Mouse (Mus musculus): ENCODE measurements at regions not wholly inside any gene's neighbourhood (a gene's known extent, or its start where the extent isn't known, plus 50 kb on each side); places are given as distances from the start of the nearest gene placed in this dataset.

GRCm38 (mm10) chr7:125308433-125308832 lies 136.0 kb upstream of the Kdm8 start:
- DNase-seq (ENCODE audit: low spot score) (no peak), ATAC-seq (replicated peaks; ENCODE audit: low FRiP score, low read depth) (no peak)
- Histone ChIP-seq H3K4me3 (replicated peaks; ENCODE audit: low read depth, low read length) (no peak overlapping the region), H3K9me3 (replicated peaks; ENCODE audit: low read length) (no peaks in the 10 kb centered on the region), H3K36me3 (ENCODE audit: insufficient read depth, low read length) (no peaks in the 10 kb centered on the region), H3K27ac (no peak overlapping the region), H3K4me1 (replicated peaks; ENCODE audit: insufficient read depth, low read length) (no peaks in the 10 kb centered on the region), H3K9ac (ENCODE audit: low read depth, low read length) (no peak overlapping the region), H3K27me3 (ENCODE audit: insufficient read depth, low read length) (no peaks in the 10 kb centered on the region), H3K4me2 (ENCODE audit: low read length) (no peak overlapping the region)
- 61% methylated on average over 3 of the region's 3 CpGs for WGBS
- no peak for TF ChIP-seq CTCF (IDR thresholded peaks at IDR 0.05; ENCODE audit: low read depth)

- Histone ChIP-seq H3K9me3 (replicated peaks; ENCODE audit: low read length) (no peaks in the 10 kb centered on the region), H3K4me1 (replicated peaks; ENCODE audit: insufficient read depth, low read length) (no peaks in the 10 kb centered on the region), H3K4me3 (replicated peaks; ENCODE audit: low read depth, low read length) (no peak overlapping the region), H3K9ac (ENCODE audit: low read depth, low read length) (no peak overlapping the region), H3K36me3 (ENCODE audit: insufficient read depth, low read length) (no peaks in the 10 kb centered on the region), H3K27ac (no peak overlapping the region), H3K27me3 (ENCODE audit: insufficient read depth, low read length) (no peaks in the 10 kb centered on the region), H3K4me2 (ENCODE audit: low read length) (no peak overlapping the region)
- TF ChIP-seq CTCF (IDR thresholded peaks at IDR 0.05; ENCODE audit: low read depth): no peak
- 76% methylated on average over 4 of the region's 4 CpGs for WGBS
- ATAC-seq (replicated peaks; ENCODE audit: low FRiP score, low read depth): no peak
- DNase-seq (ENCODE audit: low spot score): no peak
Measured at GRCm38 (mm10) chr7:125310971-125311370, 133.5 kb upstream of the Kdm8 start.

GRCm38 (mm10) chr7:125313604-125314003 lies 130.9 kb upstream of the Kdm8 start:
- WGBS: 79% methylated on average over 3 of the region's 3 CpGs
- Histone ChIP-seq H3K27me3 (ENCODE audit: insufficient read depth, low read length) (no peaks in the 10 kb centered on the region), H3K36me3 (ENCODE audit: insufficient read depth, low read length) (no peaks in the 10 kb centered on the region), H3K4me1 (replicated peaks; ENCODE audit: insufficient read depth, low read length) (no peaks in the 10 kb centered on the region), H3K4me2 (ENCODE audit: low read length) (no peak overlapping the region), H3K9me3 (replicated peaks; ENCODE audit: low read length) (no peaks in the 10 kb centered on the region), H3K27ac (no peak overlapping the region), H3K4me3 (replicated peaks; ENCODE audit: low read depth, low read length) (no peak overlapping the region), H3K9ac (ENCODE audit: low read depth, low read length) (no peak overlapping the region)
- no peak for TF ChIP-seq CTCF (IDR thresholded peaks at IDR 0.05; ENCODE audit: low read depth)
- ATAC-seq (replicated peaks; ENCODE audit: low FRiP score, low read depth): no peak
- DNase-seq (ENCODE audit: low spot score): no peak

GRCm38 (mm10) chr7:125334769-125335168 lies 109.7 kb upstream of the Kdm8 start:
- Histone ChIP-seq H3K4me1 (replicated peaks; ENCODE audit: insufficient read depth, low read length) (no peaks in the 10 kb centered on the region), H3K4me3 (replicated peaks; ENCODE audit: low read depth, low read length) (no peak overlapping the region), H3K9ac (ENCODE audit: low read depth, low read length) (no peak overlapping the region), H3K27ac (no peak overlapping the region), H3K27me3 (ENCODE audit: insufficient read depth, low read length) (no peaks in the 10 kb centered on the region), H3K4me2 (ENCODE audit: low read length) (no peak overlapping the region), H3K9me3 (replicated peaks; ENCODE audit: low read length) (no peaks in the 10 kb centered on the region), H3K36me3 (ENCODE audit: insufficient read depth, low read length) (no peaks in the 10 kb centered on the region)
- WGBS: 66% methylated on average over 2 of the region's 2 CpGs
- no peak for ATAC-seq (replicated peaks; ENCODE audit: low FRiP score, low read depth)
- TF ChIP-seq CTCF (IDR thresholded peaks at IDR 0.05; ENCODE audit: low read depth): no peak
- no peak for DNase-seq (ENCODE audit: low spot score)

- 51% methylated on average over 3 of the region's 3 CpGs for WGBS
- Histone ChIP-seq H3K27ac (no peak overlapping the region), H3K9ac (ENCODE audit: low read depth, low read length) (no peak overlapping the region), H3K9me3 (replicated peaks; ENCODE audit: low read length) (no peaks in the 10 kb centered on the region), H3K27me3 (ENCODE audit: insufficient read depth, low read length) (no peaks in the 10 kb centered on the region), H3K36me3 (ENCODE audit: insufficient read depth, low read length) (no peaks in the 10 kb centered on the region), H3K4me2 (ENCODE audit: low read length) (no peak overlapping the region), H3K4me1 (replicated peaks; ENCODE audit: insufficient read depth, low read length) (no peaks in the 10 kb centered on the region), H3K4me3 (replicated peaks; ENCODE audit: low read depth, low read length) (no peak overlapping the region)
- TF ChIP-seq CTCF (IDR thresholded peaks at IDR 0.05; ENCODE audit: low read depth): no peak
- ATAC-seq (replicated peaks; ENCODE audit: low FRiP score, low read depth) (no peak), DNase-seq (ENCODE audit: low spot score) (no peak)
Measured at GRCm38 (mm10) chr7:125335586-125336165, 108.8 kb upstream of the Kdm8 start.

GRCm38 (mm10) chr7:125336826-125337225 lies 107.7 kb upstream of the Kdm8 start:
- ATAC-seq (replicated peaks; ENCODE audit: low FRiP score, low read depth) (no peak), DNase-seq (ENCODE audit: low spot score) (no peak)
- Histone ChIP-seq H3K4me3 (replicated peaks; ENCODE audit: low read depth, low read length) (no peak overlapping the region), H3K36me3 (ENCODE audit: insufficient read depth, low read length) (no peaks in the 10 kb centered on the region), H3K27ac (no peak overlapping the region), H3K9ac (ENCODE audit: low read depth, low read length) (no peak overlapping the region), H3K4me1 (replicated peaks; ENCODE audit: insufficient read depth, low read length) (no peaks in the 10 kb centered on the region), H3K9me3 (replicated peaks; ENCODE audit: low read length) (no peaks in the 10 kb centered on the region), H3K27me3 (ENCODE audit: insufficient read depth, low read length) (no peaks in the 10 kb centered on the region), H3K4me2 (ENCODE audit: low read length) (no peak overlapping the region)
- 83% methylated on average over 3 of the region's 3 CpGs for WGBS
- no peak for TF ChIP-seq CTCF (IDR thresholded peaks at IDR 0.05; ENCODE audit: low read depth)

- ATAC-seq (replicated peaks; ENCODE audit: low FRiP score, low read depth) (no peak), DNase-seq (ENCODE audit: low spot score) (no peak)
- no peaks in the 10 kb centered on the region for H3K27me3 ChIP-seq (ENCODE audit: insufficient read depth, low read length)
- 76% methylated on average over 6 of the region's 6 CpGs for WGBS
- H3K4me1 ChIP-seq (replicated peaks; ENCODE audit: insufficient read depth, low read length): no peaks in the 10 kb centered on the region
- no peak for TF ChIP-seq CTCF (IDR thresholded peaks at IDR 0.05; ENCODE audit: low read depth)
- no peak overlapping the region for H3K4me3 ChIP-seq (replicated peaks; ENCODE audit: low read depth, low read length)
- H3K9ac ChIP-seq (ENCODE audit: low read depth, low read length): no peak overlapping the region
- no peaks in the 10 kb centered on the region for H3K9me3 ChIP-seq (replicated peaks; ENCODE audit: low read length)
- no peak overlapping the region for H3K27ac ChIP-seq
- H3K4me2 ChIP-seq (ENCODE audit: low read length): no peak overlapping the region
- H3K36me3 ChIP-seq (ENCODE audit: insufficient read depth, low read length): no peaks in the 10 kb centered on the region
Measured at GRCm38 (mm10) chr7:125338177-125338751, 106.2 kb upstream of the Kdm8 start.
